Mouse (Mus musculus) olfactory bulb, adult 2 months (tissue): ENCODE data around the gene Uso1. TPM values are rescaled to one million over a fixed set of nuclear protein-coding genes. Genes with fewer than 3 reads are reported as not detected.

Experiments used
- H3K27ac ChIP-seq: fragments of 200-500 bp; 2 replicates; pipeline ENCODE4 v1.5.1; 2012; ENCODE audit warnings: low read depth, low read length; ENCODE audit not compliant: insufficient read depth
- H3K4me1 ChIP-seq: fragments of 200-500 bp; 2 replicates; pipeline ENCODE4 v1.6.1; 2012; ENCODE audit warnings: low read length; ENCODE audit not compliant: control insufficient read depth, insufficient read depth
- H3K4me3 ChIP-seq: fragments of 200-500 bp; 2 replicates; pipeline ENCODE4 v1.5.1; 2012; ENCODE audit warnings: mild to moderate bottlenecking, low read depth, low read length, moderate library complexity; ENCODE audit not compliant: insufficient read depth
- CTCF ChIP-seq: fragments of 200-500 bp; IDR thresholded peaks from 2 replicates; pipeline ENCODE4 v1.5.1; 2012; ENCODE audit warnings: low read depth, mild to moderate bottlenecking, low read length, moderate library complexity; ENCODE audit not compliant: insufficient read depth
- POLR2A ChIP-seq: fragments of 200-500 bp; IDR thresholded peaks from 2 replicates; pipeline ENCODE4 v1.6.1; 2012; ENCODE audit warnings: mild to moderate bottlenecking, low read depth, low read length, moderate library complexity; ENCODE audit not compliant: insufficient read depth
- whole genome bisulfite sequencing: fragments of 180-500 bp; shearing (Covaris S2); methylation state at CpG from one replicate; pipeline ENCODE4 v1.1.7; 2018; 5-methylcytosine and 5-hydroxymethylcytosine counted together
- polyA plus RNA-seq: library from polyadenylated mRNA; stranded (reverse); fragments of >200 nt; gene quantifications from 2 replicates; pipeline ENCODE4 v1.2.4, GENCODE M21; 2012; ENCODE audit warnings: low replicate concordance; ENCODE audit not compliant: missing spikeins, insufficient read depth, insufficient read length

Uso1 gene
- polyA plus RNA-seq, 1 experiment = not detected

GRCm38 (mm10) chr5:92204162-92205036, 66.7 kb downstream of the Uso1 start:
- Histone ChIP-seq H3K27ac (no peak overlapping the region), H3K4me1 (no peaks in the 10 kb centered on the region), H3K4me3 (no peak overlapping the region)
- 94% methylated on average over 6 of the region's 6 CpGs for WGBS
- TF ChIP-seq POLR2A = no peak
- TF ChIP-seq CTCF = no peak

GRCm38 (mm10) chr5:92205184-92205583, 67.4 kb downstream of the Uso1 start:
- Histone ChIP-seq H3K27ac (no peak overlapping the region), H3K4me3 (no peak overlapping the region), H3K4me1 (no peaks in the 10 kb centered on the region)
- no peak for TF ChIP-seq CTCF
- WGBS = 92% methylated on average over 7 of the region's 7 CpGs

GRCm38 (mm10) chr5:92205706-92206105, 68.0 kb downstream of the Uso1 start:
- no peak overlapping the region for H3K27ac ChIP-seq
- H3K4me3 ChIP-seq = no peak overlapping the region
- H3K4me1 ChIP-seq = no peaks in the 10 kb centered on the region
- WGBS = 72% methylated on average over 5 of the region's 5 CpGs
- TF ChIP-seq POLR2A (no peak), CTCF (no peak)

GRCm38 (mm10) chr5:92206121-92206520, 68.4 kb downstream of the Uso1 start:
- TF ChIP-seq POLR2A (no peak), CTCF (no peak)
- H3K4me3 ChIP-seq = no peak overlapping the region
- H3K4me1 ChIP-seq = no peaks in the 10 kb centered on the region
- 86% methylated on average over 6 of the region's 6 CpGs for WGBS
- H3K27ac ChIP-seq = no peak overlapping the region

- TF ChIP-seq CTCF (no peak), POLR2A (no peak)
- Histone ChIP-seq H3K4me1 (no peaks in the 10 kb centered on the region), H3K4me3 (no peak overlapping the region), H3K27ac (no peak overlapping the region)
- WGBS = 87% methylated on average over 8 of the region's 8 CpGs
These were observed 72.5 kb downstream of the Uso1 start for GRCm38 (mm10) chr5:92210205-92210604.

GRCm38 (mm10) chr5:92212231-92212630, 74.5 kb downstream of the Uso1 start:
- H3K4me1 ChIP-seq = no peaks in the 10 kb centered on the region
- TF ChIP-seq POLR2A (no peak), CTCF (no peak)
- no peak overlapping the region for H3K4me3 ChIP-seq
- H3K27ac ChIP-seq = no peak overlapping the region
- WGBS = 87% methylated on average over 4 of the region's 4 CpGs

GRCm38 (mm10) chr5:92215308-92215707, 77.6 kb downstream of the Uso1 start, which contains the start of gene U90926:
U90926 (minus strand) TSS chr5:92215408.
- 95% methylated on average over 4 of the region's 4 CpGs for WGBS
- H3K27ac ChIP-seq = no peak within 1 kb of the TSS
- TF ChIP-seq CTCF (no peak), POLR2A (no peak)
- H3K4me3 ChIP-seq = no peak within 1 kb of the TSS
- peaks cover 6% of the 10 kb centered on the region; the same call in 1 of the 2 replicates for H3K4me1 ChIP-seq

- Histone ChIP-seq H3K27ac (no peak overlapping the region), H3K4me3 (no peak overlapping the region), H3K4me1 (peaks cover 6% of the 10 kb centered on the region; the same call in 1 of the 2 replicates)
- 32% methylated on average over 17 of the region's 17 CpGs for WGBS
- no peak for TF ChIP-seq POLR2A
- TF ChIP-seq CTCF = no peak
These were observed 81.4 kb downstream of the Uso1 start for GRCm38 (mm10) chr5:92218915-92219793.

- WGBS = 55% methylated on average over 6 of the region's 6 CpGs
- H3K27ac ChIP-seq = no peak overlapping the region
- TF ChIP-seq POLR2A (no peak), CTCF (no peak)
- H3K4me3 ChIP-seq = no peak overlapping the region
- H3K4me1 ChIP-seq = peaks cover 6% of the 10 kb centered on the region; the same call in 1 of the 2 replicates
These were observed 82.1 kb downstream of the Uso1 start for GRCm38 (mm10) chr5:92219826-92220225.
